Mouse (Mus musculus): ENCODE data around the gene Pla2g3. TPM values are rescaled to one million over a fixed set of nuclear protein-coding genes. Genes with fewer than 3 reads are reported as not detected.

Gene Pla2g3
- polyA plus RNA-seq, 1 experiment from 2014 or later = 0.45 TPM

- no peak overlapping the region for H3K4me3 ChIP-seq (replicated peaks)
- ATAC-seq = no peak
- H3K27me3 ChIP-seq (replicated peaks) = 0 out of 2 replicates have a peak, but pooled peaks cover 2% of the 10 kb centered on the region
- H3K4me1 ChIP-seq (replicated peaks) = no peaks in the 10 kb centered on the region
- H3K36me3 ChIP-seq = no peaks in the 10 kb centered on the region
- no peak overlapping the region for H3K4me2 ChIP-seq (replicated peaks)
- no peak overlapping the region for H3K27ac ChIP-seq
- WGBS = 95% methylated on average over 1 of the region's 1 CpGs
- no peaks in the 10 kb centered on the region for H3K9me3 ChIP-seq
- no peak overlapping the region for H3K9ac ChIP-seq
Observed at GRCm38 (mm10) chr11:3497296-3497695, 9.2 kb downstream of the Pla2g3 start.

- Histone ChIP-seq H3K4me3 (replicated peaks) (no peak overlapping the region), H3K9ac (no peak overlapping the region), H3K27me3 (replicated peaks) (0 out of 2 replicates have a peak, but pooled peaks cover 4% of the 10 kb centered on the region), H3K4me2 (replicated peaks) (no peak overlapping the region), H3K36me3 (no peaks in the 10 kb centered on the region), H3K4me1 (replicated peaks) (0 out of 2 replicates have a peak, but pooled peaks cover 3% of the 10 kb centered on the region), H3K9me3 (no peaks in the 10 kb centered on the region), H3K27ac (no peak overlapping the region)
- ATAC-seq = no peak
- WGBS = 74% methylated on average over 17 of the region's 17 CpGs
Observed at GRCm38 (mm10) chr11:3502057-3502456, 14.0 kb downstream of the Pla2g3 start.

DNA sequence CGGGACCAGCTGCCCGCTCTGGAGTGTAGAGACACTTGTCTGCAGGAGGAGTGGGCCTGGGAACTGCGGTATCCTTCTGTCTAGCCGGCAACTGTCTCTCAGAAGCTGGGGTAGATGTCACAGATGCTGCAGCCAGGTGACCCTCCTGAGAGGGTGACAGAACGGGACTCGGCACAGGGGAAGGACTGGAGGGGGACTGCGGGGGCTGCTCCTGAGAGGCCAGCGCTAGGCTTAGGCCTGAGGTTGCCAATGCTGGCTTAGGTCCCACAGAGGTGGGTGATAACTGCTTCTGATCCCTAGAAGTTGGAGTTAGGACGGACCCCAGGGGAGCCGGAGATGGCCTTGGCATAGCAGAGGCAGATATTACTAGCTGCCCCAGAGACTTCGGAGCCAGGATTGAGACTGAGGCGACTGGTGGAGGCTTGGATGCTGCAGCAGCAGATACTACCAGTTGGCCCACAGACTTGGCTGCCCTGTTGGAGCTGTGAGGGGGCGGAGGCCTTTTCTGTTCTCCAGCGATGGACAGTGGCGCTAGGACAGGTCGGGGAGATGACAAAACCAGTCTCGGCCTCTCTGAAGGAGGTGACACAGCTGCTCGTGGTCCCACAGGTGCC lies 14.5 kb downstream of the Pla2g3 start:
- Histone ChIP-seq H3K4me3 (replicated peaks) (no peak overlapping the region), H3K27ac (no peak overlapping the region), H3K9ac (no peak overlapping the region), H3K36me3 (no peaks in the 10 kb centered on the region), H3K4me2 (replicated peaks) (no peak overlapping the region), H3K27me3 (replicated peaks) (0 out of 2 replicates have a peak, but pooled peaks cover 4% of the 10 kb centered on the region), H3K9me3 (no peaks in the 10 kb centered on the region), H3K4me1 (replicated peaks) (0 out of 2 replicates have a peak, but pooled peaks cover 3% of the 10 kb centered on the region)
- WGBS = 80% methylated on average over 18 of the region's 18 CpGs
- no peak for ATAC-seq

DNA sequence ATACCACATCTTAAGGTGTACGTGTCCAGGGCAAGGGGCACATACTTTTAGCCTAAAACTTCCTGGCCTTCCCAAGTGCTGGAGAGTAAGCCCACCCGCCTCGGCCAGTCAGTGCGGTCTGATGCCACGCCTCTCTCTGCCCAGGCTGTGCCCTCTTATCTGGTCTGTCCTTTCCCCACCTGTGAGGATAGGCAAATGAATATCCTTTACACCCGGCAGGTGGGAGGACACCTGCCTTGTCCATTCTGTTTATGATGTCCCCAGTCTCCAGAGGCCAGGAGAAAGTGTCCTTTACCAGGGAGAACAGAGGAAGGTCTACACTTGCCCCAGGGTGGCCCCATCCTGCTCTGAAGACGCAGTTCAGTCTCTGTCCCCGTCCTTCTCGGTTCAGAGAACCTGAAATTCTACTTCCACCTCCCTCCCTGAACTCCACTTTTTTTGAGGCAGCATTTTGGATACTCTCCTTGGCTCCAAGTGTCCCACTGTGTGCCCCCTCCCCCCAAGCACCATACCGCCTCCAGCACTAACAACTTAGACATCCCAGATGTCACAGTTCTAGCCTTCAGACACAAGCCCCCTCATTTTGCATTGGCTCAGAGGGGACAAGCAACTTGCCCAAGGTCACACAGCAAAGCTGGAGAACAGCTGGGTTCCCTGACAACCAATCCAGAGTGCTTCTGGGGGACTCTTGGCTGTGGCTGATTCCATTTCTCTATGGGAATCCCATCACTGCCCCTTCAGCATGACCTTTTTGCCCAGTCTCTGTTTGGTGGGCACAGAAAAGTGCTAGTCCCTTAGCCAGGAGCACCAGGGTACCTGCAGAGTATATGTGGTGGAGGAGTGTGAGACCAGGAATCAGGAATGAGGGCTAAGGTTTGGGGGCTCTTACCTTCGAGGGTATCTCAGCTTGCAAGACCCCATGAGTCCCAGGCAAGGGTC lies 15.9 kb downstream of the Pla2g3 start:
- 46% methylated on average over 11 of the region's 11 CpGs for WGBS
- Histone ChIP-seq H3K4me3 (replicated peaks) (peak overlapping the region; percentile 35), H3K4me2 (replicated peaks) (peak overlapping the region; percentile 54), H3K27ac (no peak overlapping the region), H3K9ac (peak overlapping the region; percentile 37), H3K4me1 (replicated peaks) (peaks cover 5% of the 10 kb centered on the region; the same call in 1 of the 2 replicates), H3K36me3 (no peaks in the 10 kb centered on the region), H3K27me3 (replicated peaks) (0 out of 2 replicates have a peak, but pooled peaks cover 4% of the 10 kb centered on the region), H3K9me3 (no peaks in the 10 kb centered on the region)
- ATAC-seq = peak; percentile 12; the same call in 1 of the 2 replicates

GRCm38 (mm10) chr11:3508226-3508625 lies 20.1 kb downstream of the Pla2g3 start:
- H3K27me3 ChIP-seq (replicated peaks) = no peaks in the 10 kb centered on the region
- H3K4me2 ChIP-seq (replicated peaks) = no peak overlapping the region
- no peaks in the 10 kb centered on the region for H3K36me3 ChIP-seq
- H3K9me3 ChIP-seq = no peaks in the 10 kb centered on the region
- 32% methylated on average over 7 of the region's 7 CpGs for WGBS
- ATAC-seq = no peak
- no peak overlapping the region for H3K27ac ChIP-seq
- H3K4me1 ChIP-seq (replicated peaks) = peaks cover 17% of the 10 kb centered on the region; the same call in 1 of the 2 replicates
- no peak overlapping the region for H3K4me3 ChIP-seq (replicated peaks)
- no peak overlapping the region for H3K9ac ChIP-seq

- Histone ChIP-seq H3K4me3 (replicated peaks) (no peak overlapping the region), H3K9ac (no peak overlapping the region), H3K27me3 (replicated peaks) (no peaks in the 10 kb centered on the region), H3K27ac (0 out of 2 replicates have a peak overlapping the region, but pooled peaks have one; percentile 40), H3K4me1 (replicated peaks) (peaks cover 17% of the 10 kb centered on the region), H3K4me2 (replicated peaks) (no peak overlapping the region), H3K9me3 (no peaks in the 10 kb centered on the region), H3K36me3 (no peaks in the 10 kb centered on the region)
- ATAC-seq = 0 out of 2 replicates have a peak, but pooled peaks have one; percentile 10
- 51% methylated on average over 8 of the region's 8 CpGs for WGBS
Observed at GRCm38 (mm10) chr11:3509181-3510085, 21.3 kb downstream of the Pla2g3 start.

GRCm38 (mm10) chr11:3510321-3510720 lies 22.2 kb downstream of the Pla2g3 start:
- no peaks in the 10 kb centered on the region for H3K36me3 ChIP-seq
- WGBS = 76% methylated on average over 2 of the region's 2 CpGs
- peaks cover 14% of the 10 kb centered on the region for H3K4me1 ChIP-seq (replicated peaks)
- no peak overlapping the region for H3K4me2 ChIP-seq (replicated peaks)
- H3K27me3 ChIP-seq (replicated peaks) = no peaks in the 10 kb centered on the region
- H3K9me3 ChIP-seq = no peaks in the 10 kb centered on the region
- no peak overlapping the region for H3K4me3 ChIP-seq (replicated peaks)
- no peak overlapping the region for H3K9ac ChIP-seq
- H3K27ac ChIP-seq = no peak overlapping the region
- no peak for ATAC-seq

DNA sequence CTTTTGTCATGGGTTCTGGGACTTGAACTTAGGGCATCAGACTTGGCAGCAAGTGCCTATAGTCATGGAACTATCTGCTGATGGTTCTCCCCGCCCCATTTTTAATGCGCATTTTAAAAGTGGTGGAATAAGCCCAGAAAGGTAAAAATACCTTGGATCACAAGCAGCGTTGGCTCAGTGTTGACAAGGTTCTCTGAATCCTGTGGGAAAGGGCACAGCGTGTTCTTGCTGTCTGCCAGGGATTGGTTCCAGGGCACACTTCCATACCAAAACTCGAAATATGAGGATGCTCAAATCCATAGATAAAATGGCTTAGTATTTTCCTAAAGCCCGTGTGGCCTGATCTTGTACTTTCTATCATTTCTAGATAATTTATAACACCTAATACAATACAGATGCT lies 25.2 kb downstream of the Pla2g3 start:
- Histone ChIP-seq H3K4me1 (replicated peaks) (peaks cover 34% of the 10 kb centered on the region), H3K4me2 (replicated peaks) (no peak overlapping the region), H3K9ac (no peak overlapping the region), H3K27ac (no peak overlapping the region), H3K27me3 (replicated peaks) (no peaks in the 10 kb centered on the region), H3K36me3 (no peaks in the 10 kb centered on the region), H3K9me3 (no peaks in the 10 kb centered on the region), H3K4me3 (replicated peaks) (no peak overlapping the region)
- ATAC-seq = no peak
- 85% methylated on average over 6 of the region's 6 CpGs for WGBS

DNA sequence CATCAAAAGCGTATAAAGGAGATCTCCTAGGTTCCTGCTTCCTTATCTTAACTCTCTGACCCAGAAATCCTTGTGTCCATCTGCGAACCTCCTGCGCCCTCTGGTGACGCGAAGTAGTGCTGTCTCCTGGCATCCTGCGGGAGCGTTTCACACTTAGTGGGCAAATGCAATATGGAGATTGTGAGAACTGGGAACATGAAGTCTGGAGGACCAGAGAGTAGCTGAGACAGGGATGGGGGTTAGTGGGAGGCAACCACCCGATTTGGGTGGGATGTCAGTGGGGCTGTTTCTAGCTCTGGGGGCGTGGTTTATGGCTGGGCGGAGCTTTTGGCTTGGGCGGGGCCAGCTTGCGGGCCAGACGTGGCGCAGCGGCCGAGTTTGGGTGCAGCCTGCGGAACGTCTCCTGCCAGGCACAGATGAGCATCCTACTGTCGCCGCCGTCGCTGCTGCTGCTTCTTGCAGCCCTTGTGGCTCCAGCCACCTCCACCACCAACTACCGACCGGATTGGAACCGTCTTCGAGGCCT lies 26.5 kb downstream of the Pla2g3 start, which contains the start of gene Selenom:
Gene Selenom (plus strand): TSS at position 156 of the 526 bp plus-strand sequence.
- Histone ChIP-seq H3K9me3 (no peaks in the 10 kb centered on the region), H3K9ac (peak within 1 kb of the TSS; percentile 61), H3K4me2 (replicated peaks) (peak within 1 kb of the TSS; percentile 82), H3K36me3 (peaks cover 7% of the 10 kb centered on the region), H3K4me3 (replicated peaks) (peak within 1 kb of the TSS; percentile 51), H3K27me3 (replicated peaks) (no peaks in the 10 kb centered on the region), H3K27ac (peak within 1 kb of the TSS; percentile 69), H3K4me1 (replicated peaks) (peaks cover 29% of the 10 kb centered on the region)
- peak; percentile 81 for ATAC-seq
- under 1% methylated on average over 26 of the region's 26 CpGs for WGBS

DNA sequence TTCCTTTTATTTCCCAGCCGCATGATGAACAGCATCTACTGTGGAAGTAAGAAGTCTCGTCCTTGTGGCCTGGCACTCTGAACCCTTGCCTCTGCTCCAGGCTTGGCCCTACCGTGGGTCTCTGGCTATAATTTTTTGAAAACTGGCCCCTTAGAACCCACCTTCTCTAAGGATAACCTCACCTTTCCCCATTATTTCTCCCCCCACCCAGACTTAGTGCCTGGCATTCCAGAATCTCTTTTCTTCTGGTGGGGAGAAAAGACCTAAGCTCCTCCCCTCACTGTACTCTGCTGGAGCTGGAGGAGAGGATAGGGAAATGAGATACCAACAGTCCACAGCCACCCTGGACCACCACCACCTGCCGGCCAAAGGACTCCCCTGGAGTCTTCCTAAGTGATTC lies 27.1 kb downstream of the Pla2g3 start:
- no peaks in the 10 kb centered on the region for H3K27me3 ChIP-seq (replicated peaks)
- peaks cover 7% of the 10 kb centered on the region for H3K36me3 ChIP-seq
- H3K4me1 ChIP-seq (replicated peaks) = peaks cover 24% of the 10 kb centered on the region
- peak; percentile 16 for ATAC-seq
- WGBS = 19% methylated on average over 4 of the region's 4 CpGs
- no peaks in the 10 kb centered on the region for H3K9me3 ChIP-seq
- peak overlapping the region; percentile 61 for H3K9ac ChIP-seq
- H3K4me2 ChIP-seq (replicated peaks) = peak overlapping the region; percentile 82
- peak overlapping the region; percentile 51 for H3K4me3 ChIP-seq (replicated peaks)
- peak overlapping the region; percentile 69; the same call in 1 of the 2 replicates for H3K27ac ChIP-seq

DNA sequence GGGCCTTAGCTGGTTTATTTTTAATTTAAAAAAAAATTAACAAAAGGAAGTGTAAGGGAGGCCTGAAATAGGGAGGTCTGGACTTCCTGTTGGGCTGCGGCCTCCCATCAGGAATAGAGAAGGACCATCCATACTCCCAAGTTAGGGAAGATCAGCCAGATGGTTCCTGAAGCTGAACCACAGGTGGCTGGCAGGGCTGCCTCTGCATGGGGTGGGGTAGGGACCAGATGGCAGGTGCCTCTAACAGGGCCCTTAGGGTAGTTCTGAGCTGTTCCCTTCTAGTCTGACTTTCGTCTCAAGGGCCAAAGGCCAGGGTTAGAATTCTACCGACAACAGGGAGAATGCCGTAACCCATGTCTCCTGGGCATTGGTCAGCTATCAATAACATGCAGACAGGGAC lies 27.6 kb downstream of the Pla2g3 start:
- Histone ChIP-seq H3K4me3 (replicated peaks) (peak overlapping the region; percentile 51), H3K27ac (peak overlapping the region; percentile 69; the same call in 1 of the 2 replicates), H3K4me1 (replicated peaks) (peaks cover 23% of the 10 kb centered on the region), H3K9me3 (no peaks in the 10 kb centered on the region), H3K27me3 (replicated peaks) (no peaks in the 10 kb centered on the region), H3K9ac (peak overlapping the region; percentile 61; the same call in 1 of the 2 replicates), H3K36me3 (peaks cover 7% of the 10 kb centered on the region), H3K4me2 (replicated peaks) (peak overlapping the region; percentile 82)
- ATAC-seq = no peak
- WGBS = 79% methylated on average over 4 of the region's 4 CpGs
